Mouse (Mus musculus): ENCODE measurements around the gene Olfr994. TPM values are rescaled to one million over a fixed set of nuclear protein-coding genes. Genes with fewer than 3 reads are reported as not detected.

Gene Olfr994
- polyA plus RNA-seq, 1 experiment from 2014 or later, result not detected

Other genes with a start within 250 kb of the Olfr994 start
- 0.37 and 0.41 TPM in 2 replicates for gene Lrrc55, start 239.3 kb downstream of the Olfr994 start, polyA plus RNA-seq (2014; fragmentation: Nextera tagmentation; extraction: Ambion mirVana)
- not detected in 2 replicates for gene Olfr987, start 97.1 kb downstream of the Olfr994 start, polyA plus RNA-seq (2014; fragmentation: Nextera tagmentation; extraction: Ambion mirVana)
- gene Olfr988, start 73.2 kb downstream of the Olfr994 start, polyA plus RNA-seq (2014; fragmentation: Nextera tagmentation; extraction: Ambion mirVana), result not detected in 2 replicates
- not detected in 2 replicates for gene Olfr992, start 27.0 kb downstream of the Olfr994 start, polyA plus RNA-seq (2014; fragmentation: Nextera tagmentation; extraction: Ambion mirVana)
- not detected in 2 replicates for gene Olfr993, start 21.6 kb downstream of the Olfr994 start, polyA plus RNA-seq (2014; fragmentation: Nextera tagmentation; extraction: Ambion mirVana)
- not detected in 2 replicates for gene Olfr995, start 7.2 kb upstream of the Olfr994 start, polyA plus RNA-seq (2014; fragmentation: Nextera tagmentation; extraction: Ambion mirVana)
- gene 4833423E24Rik, start 82.6 kb upstream of the Olfr994 start, polyA plus RNA-seq (2014; fragmentation: Nextera tagmentation; extraction: Ambion mirVana), result not detected in 2 replicates
- gene Olfr996, start 142.8 kb upstream of the Olfr994 start, polyA plus RNA-seq (2014; fragmentation: Nextera tagmentation; extraction: Ambion mirVana), result not detected in 2 replicates
- not detected in 2 replicates for gene Olfr998, start 152.5 kb upstream of the Olfr994 start, polyA plus RNA-seq (2014; fragmentation: Nextera tagmentation; extraction: Ambion mirVana)
- not detected in 2 replicates for gene Olfr1000, start 175.5 kb upstream of the Olfr994 start, polyA plus RNA-seq (2014; fragmentation: Nextera tagmentation; extraction: Ambion mirVana)
- gene Olfr1002, start 214.3 kb upstream of the Olfr994 start, polyA plus RNA-seq (2014; fragmentation: Nextera tagmentation; extraction: Ambion mirVana), result not detected in 2 replicates
- not detected in 2 replicates for gene Olfr154, start 228.0 kb upstream of the Olfr994 start, polyA plus RNA-seq (2014; fragmentation: Nextera tagmentation; extraction: Ambion mirVana)
- not detected in 2 replicates for gene Olfr1006, start 242.3 kb upstream of the Olfr994 start, polyA plus RNA-seq (2014; fragmentation: Nextera tagmentation; extraction: Ambion mirVana)